Mouse (Mus musculus): ENCODE measurements around the gene Ccdc125. TPM values are rescaled to one million over a fixed set of nuclear protein-coding genes. Genes with fewer than 3 reads are reported as not detected.
"Not testable (repeated sequence)": the region's sequence is repeated elsewhere in the genome, so short reads cannot be mapped to it uniquely, and the experiment has no call there.

Ccdc125 gene
- polyA plus RNA-seq, 1 experiment from 2014 or later = 3.2 TPM

DNA sequence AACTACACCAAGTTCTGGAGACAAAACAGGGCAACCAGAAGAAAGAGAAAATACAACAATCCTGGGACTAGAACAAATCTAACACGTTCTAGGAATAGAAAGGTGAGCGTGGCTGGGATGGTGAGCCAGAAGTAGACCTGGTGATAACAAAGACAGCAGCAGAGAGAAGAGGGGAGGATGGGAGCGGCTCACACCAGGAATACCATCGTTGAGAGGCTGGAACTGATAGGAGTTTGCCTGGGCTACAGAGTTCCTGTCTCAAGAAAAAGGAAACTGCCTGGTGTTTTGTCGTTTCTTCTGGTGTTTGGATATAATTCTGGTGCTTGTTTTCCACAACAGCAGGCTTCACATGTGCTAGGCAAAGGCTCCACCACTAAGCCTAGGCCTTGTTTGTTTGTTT is 58.6 kb downstream of the Ccdc125 start:
- no peak overlapping the region for H3K9ac ChIP-seq (ENCODE audit: low read depth, low read length)
- no peak overlapping the region for H3K4me2 ChIP-seq (replicated peaks; ENCODE audit: low read depth)
- ATAC-seq = no peak

DNA sequence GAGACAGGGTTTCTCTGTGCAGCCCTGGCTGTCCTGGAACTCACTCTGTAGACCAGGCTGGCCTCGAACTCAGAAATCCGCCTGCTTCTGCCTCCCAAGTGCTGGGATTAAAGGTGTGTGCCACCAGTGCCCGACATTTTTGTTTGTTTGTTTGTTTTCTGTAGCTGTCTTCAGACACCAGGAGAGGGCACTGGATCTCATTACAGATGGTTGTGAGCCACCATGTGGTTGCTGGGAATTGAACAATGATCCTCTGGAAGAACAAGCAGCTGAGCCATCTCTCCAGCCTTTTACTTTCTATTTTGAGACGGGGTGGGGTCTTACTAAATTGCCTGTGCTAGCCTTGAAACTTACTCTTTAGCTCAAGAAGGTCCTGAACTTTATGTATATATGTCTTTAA is 59.0 kb downstream of the Ccdc125 start:
- H3K4me1 ChIP-seq (replicated peaks; ENCODE audit: control insufficient read depth, insufficient read depth, low read length); ATAC-seq: not testable (repeated sequence)
- 94% methylated on average over 4 of the region's 4 CpGs for WGBS

More for the DNA sequence above, 58.6 kb downstream of the Ccdc125 start:
- WGBS = 88% methylated on average over 5 of the region's 5 CpGs
- Histone ChIP-seq H3K27me3 (replicated peaks; ENCODE audit: control insufficient read depth, insufficient read depth, low read length) (no peaks in the 10 kb centered on the region), H3K9me3 (ENCODE audit: control insufficient read depth) (no peaks in the 10 kb centered on the region), H3K36me3 (ENCODE audit: control insufficient read depth, insufficient read depth) (peaks cover 12% of the 10 kb centered on the region; the same call in 1 of the 2 replicates), H3K27ac (ENCODE audit: low read depth, low read length) (no peak overlapping the region), H3K4me3 (ENCODE audit: low read depth, low read length) (no peak overlapping the region), H3K4me1 (replicated peaks; ENCODE audit: control insufficient read depth, insufficient read depth, low read length) (no peaks in the 10 kb centered on the region)
- no peak for TF ChIP-seq CTCF (IDR thresholded peaks at IDR 0.05; ENCODE audit: low read depth)

DNA sequence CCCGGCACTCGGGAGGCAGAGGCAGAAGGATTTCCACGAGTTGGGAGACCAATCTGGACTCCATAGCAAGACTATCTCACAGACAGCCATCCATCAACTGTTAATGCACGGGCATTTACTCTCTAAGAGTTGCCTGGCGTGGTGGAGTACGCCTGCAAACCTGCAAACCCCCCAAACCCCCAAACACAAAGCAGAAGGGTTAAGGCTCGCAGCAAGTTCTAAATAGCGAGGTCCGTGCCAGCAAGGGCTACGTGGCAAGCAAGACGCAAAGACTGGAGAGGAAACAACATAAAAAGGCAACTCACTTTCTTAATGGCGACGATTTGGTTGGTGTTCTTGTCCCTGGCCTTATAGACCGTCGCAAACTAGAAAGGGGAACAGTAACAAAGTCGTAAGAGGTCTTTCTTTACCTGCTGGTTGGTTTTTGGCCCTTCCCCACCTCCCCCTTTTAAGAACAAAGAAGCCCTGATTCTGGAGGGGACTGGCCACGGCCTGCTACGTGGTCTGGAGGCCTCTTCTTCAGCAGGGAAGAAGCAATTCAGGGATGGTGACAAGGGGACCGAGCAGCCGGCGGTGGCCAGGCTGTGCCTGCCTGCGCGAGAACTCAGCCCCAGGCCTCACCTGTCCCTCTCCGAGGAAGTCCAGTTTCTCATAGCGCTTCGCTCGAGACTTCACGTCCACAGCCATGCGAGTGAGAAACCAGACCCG is 60.8 kb downstream of the Ccdc125 start:
- TF ChIP-seq CTCF (IDR thresholded peaks at IDR 0.05; ENCODE audit: low read depth) = no peak
- Histone ChIP-seq H3K4me3 (ENCODE audit: low read depth, low read length) (peak overlapping the region; percentile 92), H3K9ac (ENCODE audit: low read depth, low read length) (peak overlapping the region; percentile 81), H3K4me1 (replicated peaks; ENCODE audit: control insufficient read depth, insufficient read depth, low read length) (no peaks in the 10 kb centered on the region), H3K9me3 (ENCODE audit: control insufficient read depth) (no peaks in the 10 kb centered on the region), H3K27me3 (replicated peaks; ENCODE audit: control insufficient read depth, insufficient read depth, low read length) (no peaks in the 10 kb centered on the region), H3K27ac (ENCODE audit: low read depth, low read length) (peak overlapping the region; percentile 94), H3K36me3 (ENCODE audit: control insufficient read depth, insufficient read depth) (peaks cover 11% of the 10 kb centered on the region; the same call in 1 of the 2 replicates), H3K4me2 (replicated peaks; ENCODE audit: low read depth) (peak overlapping the region; percentile 80)
- peak; percentile 78 for ATAC-seq
- WGBS = under 1% methylated on average over 30 of the region's 30 CpGs

More for the DNA sequence above, 59.0 kb downstream of the Ccdc125 start:
- not testable (repeated sequence) for H3K4me3 ChIP-seq (ENCODE audit: low read depth, low read length); H3K27me3 ChIP-seq (replicated peaks; ENCODE audit: control insufficient read depth, insufficient read depth, low read length); H3K9ac ChIP-seq (ENCODE audit: low read depth, low read length); H3K9me3 ChIP-seq (ENCODE audit: control insufficient read depth); H3K27ac ChIP-seq (ENCODE audit: low read depth, low read length); H3K4me2 ChIP-seq (replicated peaks; ENCODE audit: low read depth)
- 0 out of 2 replicates have a peak, but pooled peaks have one; percentile 15 for TF ChIP-seq CTCF (IDR thresholded peaks at IDR 0.05; ENCODE audit: low read depth)
- peaks cover 12% of the 10 kb centered on the region; the same call in 1 of the 2 replicates for H3K36me3 ChIP-seq (ENCODE audit: control insufficient read depth, insufficient read depth)

DNA sequence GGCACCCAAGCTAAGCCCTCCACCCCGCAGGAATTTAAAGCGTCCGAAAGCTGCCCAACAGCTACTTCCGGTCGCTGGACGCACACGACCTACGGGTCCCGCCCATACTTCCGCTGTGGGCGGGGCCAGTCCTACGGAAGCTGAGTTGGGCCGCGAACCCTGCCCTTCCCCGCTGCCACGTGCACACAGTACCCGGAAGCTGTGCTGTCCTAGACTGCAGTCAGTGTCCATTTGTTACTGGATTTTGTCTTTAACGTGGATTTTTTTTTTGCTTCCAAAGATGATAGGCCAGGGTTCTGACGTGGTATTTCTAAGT is 61.3 kb downstream of the Ccdc125 start, which contains the start of gene Cdk7:
Gene Cdk7, minus strand, starts transcription at position 79 of the 316 bp plus-strand sequence.
- Histone ChIP-seq H3K27ac (ENCODE audit: low read depth, low read length) (peak within 1 kb of the TSS; percentile 94), H3K4me2 (replicated peaks; ENCODE audit: low read depth) (peak within 1 kb of the TSS; percentile 80), H3K4me3 (ENCODE audit: low read depth, low read length) (peak within 1 kb of the TSS; percentile 92), H3K27me3 (replicated peaks; ENCODE audit: control insufficient read depth, insufficient read depth, low read length) (no peaks in the 10 kb centered on the region), H3K9ac (ENCODE audit: low read depth, low read length) (peak within 1 kb of the TSS; percentile 81), H3K9me3 (ENCODE audit: control insufficient read depth) (no peaks in the 10 kb centered on the region), H3K36me3 (ENCODE audit: control insufficient read depth, insufficient read depth) (peaks cover 11% of the 10 kb centered on the region; the same call in 1 of the 2 replicates), H3K4me1 (replicated peaks; ENCODE audit: control insufficient read depth, insufficient read depth, low read length) (no peaks in the 10 kb centered on the region)
- ATAC-seq = peak; percentile 98
- under 1% methylated on average over 19 of the region's 19 CpGs for WGBS
- TF ChIP-seq CTCF (IDR thresholded peaks at IDR 0.05; ENCODE audit: low read depth) = no peak

DNA sequence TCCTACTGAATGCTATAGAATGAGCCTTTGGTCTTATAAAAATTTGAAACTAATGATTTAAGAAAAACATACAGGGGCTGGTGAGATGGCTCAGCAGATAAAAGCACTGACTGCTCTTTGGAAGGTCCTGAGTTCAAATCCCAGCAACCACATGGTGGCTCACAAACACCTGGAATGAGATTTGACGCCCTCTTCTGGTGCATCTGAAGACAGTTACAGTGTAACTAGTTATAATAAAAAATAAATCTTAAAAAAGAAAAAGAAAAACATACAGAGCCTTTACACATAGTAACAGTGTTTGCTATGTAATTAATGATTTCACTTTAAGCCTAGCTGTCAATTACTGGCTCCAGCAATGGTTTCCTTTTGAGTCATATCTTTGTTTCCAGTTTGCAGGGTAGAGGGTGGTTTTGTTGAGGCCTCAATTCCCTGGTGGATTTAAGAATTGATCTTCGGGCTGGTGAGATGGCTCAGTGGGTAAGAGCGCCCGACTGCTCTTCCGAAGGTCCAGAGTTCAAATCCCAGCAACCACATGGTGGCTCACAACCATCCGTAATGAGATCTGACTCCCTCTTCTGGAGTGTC is 62.0 kb downstream of the Ccdc125 start:
- H3K27ac ChIP-seq (ENCODE audit: low read depth, low read length); H3K4me3 ChIP-seq (ENCODE audit: low read depth, low read length); H3K4me1 ChIP-seq (replicated peaks; ENCODE audit: control insufficient read depth, insufficient read depth, low read length); ATAC-seq; H3K9me3 ChIP-seq (ENCODE audit: control insufficient read depth); H3K9ac ChIP-seq (ENCODE audit: low read depth, low read length); H3K27me3 ChIP-seq (replicated peaks; ENCODE audit: control insufficient read depth, insufficient read depth, low read length): not testable (repeated sequence)
- Histone ChIP-seq H3K4me2 (replicated peaks; ENCODE audit: low read depth) (peak overlapping the region; percentile 80; the same call in 1 of the 2 replicates), H3K36me3 (ENCODE audit: control insufficient read depth, insufficient read depth) (peaks cover 13% of the 10 kb centered on the region; the same call in 1 of the 2 replicates)
- 91% methylated on average over 5 of the region's 6 CpGs for WGBS
- peak; percentile 31 for TF ChIP-seq CTCF (IDR thresholded peaks at IDR 0.05; ENCODE audit: low read depth)

DNA sequence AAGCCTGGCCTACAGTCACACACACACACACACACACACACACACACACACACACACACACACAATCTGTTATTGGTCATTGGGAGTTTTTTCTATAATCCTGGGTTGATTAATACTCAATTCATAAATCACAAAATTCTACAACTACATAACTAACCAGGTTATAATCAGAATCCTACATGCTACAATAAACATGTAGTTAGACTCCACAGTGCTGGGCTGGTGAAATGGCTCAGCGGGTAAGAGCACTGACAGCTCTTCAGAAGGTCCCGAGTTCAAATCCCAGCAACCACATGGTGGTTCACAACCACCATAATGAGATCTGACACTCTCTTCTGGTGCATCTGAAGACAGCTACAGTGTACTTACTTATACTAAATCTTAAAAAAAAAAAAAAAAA is 63.2 kb downstream of the Ccdc125 start:
- Histone ChIP-seq H3K36me3 (ENCODE audit: control insufficient read depth, insufficient read depth) (peaks cover 13% of the 10 kb centered on the region; the same call in 1 of the 2 replicates), H3K4me2 (replicated peaks; ENCODE audit: low read depth) (no peak overlapping the region), H3K27ac (ENCODE audit: low read depth, low read length) (no peak overlapping the region), H3K27me3 (replicated peaks; ENCODE audit: control insufficient read depth, insufficient read depth, low read length) (no peaks in the 10 kb centered on the region), H3K4me1 (replicated peaks; ENCODE audit: control insufficient read depth, insufficient read depth, low read length) (no peaks in the 10 kb centered on the region), H3K4me3 (ENCODE audit: low read depth, low read length) (no peak overlapping the region), H3K9me3 (ENCODE audit: control insufficient read depth) (no peaks in the 10 kb centered on the region), H3K9ac (ENCODE audit: low read depth, low read length) (no peak overlapping the region)
- no peak for ATAC-seq
- WGBS = 96% methylated on average over 2 of the region's 2 CpGs
- no peak for TF ChIP-seq CTCF (IDR thresholded peaks at IDR 0.05; ENCODE audit: low read depth)
